Mouse (Mus musculus) C2C12 (cell line): ENCODE data around the gene Slc35f4.

Source experiments
- CEBPB ChIP-seq: IDR thresholded peaks from one replicate; pipeline ENCODE4 v1.6.1; 2011; ENCODE audit warnings: low read depth, mild to moderate bottlenecking, control low read depth, moderate library complexity
- CTCF ChIP-seq: IDR thresholded peaks from one replicate; pipeline ENCODE4 v1.5.1; 2011; ENCODE audit not compliant: control insufficient read depth, insufficient read depth, insufficient read length

GRCm38 (mm10) chr14:49348164-49348896 is 177.5 kb downstream of the Slc35f4 start:
- TF ChIP-seq CEBPB: no peak
- TF ChIP-seq CTCF: no peak
